Mouse (Mus musculus) lung, postnatal 0 days (tissue): ENCODE data around the gene Trim50. TPM values are rescaled to one million over a fixed set of nuclear protein-coding genes. Genes with fewer than 3 reads are reported as not detected.

Source experiments
- ATAC-seq: fragments of 200-750 bp; cut with Nextera tagmentation; 2 replicates; pipeline ENCODE4 v1.8.0; 2017; ENCODE audit warnings: moderate library complexity
- DNase-seq: peaks from one replicate; pipeline ENCODE4 v3.0.0-alpha.2; 2016; ENCODE audit warnings: low spot score
- H3K27ac ChIP-seq: fragments of 300-500 bp; sonication (generic); 2 replicates; pipeline ENCODE4 v1.5.1; 2014; ENCODE audit warnings: antibody characterized with exemption, mild to moderate bottlenecking, low read length, mixed read lengths
- H3K27me3 ChIP-seq: fragments of 300-500 bp; sonication (generic); replicated peaks from 2 replicates; pipeline ENCODE4 v1.6.1; 2014; ENCODE audit warnings: low read length, mixed read lengths; ENCODE audit not compliant: insufficient read depth
- H3K36me3 ChIP-seq: fragments of 300-500 bp; sonication (generic); 2 replicates; pipeline ENCODE4 v1.6.1; 2014; ENCODE audit warnings: low read length, mixed read lengths; ENCODE audit not compliant: insufficient read depth
- H3K4me1 ChIP-seq: fragments of 300-500 bp; sonication (generic); 2 replicates; pipeline ENCODE4 v1.6.1; 2014; ENCODE audit warnings: antibody characterized with exemption, low read depth, low read length, mixed read lengths; ENCODE audit not compliant: insufficient read depth
- H3K4me2 ChIP-seq: fragments of 300-500 bp; sonication (generic); replicated peaks from 2 replicates; pipeline ENCODE4 v1.6.1; 2014; ENCODE audit warnings: low read depth, mild to moderate bottlenecking, low read length, moderate library complexity, mixed read lengths
- H3K4me3 ChIP-seq: fragments of 300-500 bp; sonication (generic); 2 replicates; pipeline ENCODE4 v1.5.1; 2014; ENCODE audit warnings: low read depth, low read length
- H3K9ac ChIP-seq: fragments of 300-500 bp; sonication (generic); replicated peaks from 2 replicates; pipeline ENCODE4 v1.6.1; 2014; ENCODE audit warnings: low read depth, mild to moderate bottlenecking
- H3K9me3 ChIP-seq: fragments of 300-500 bp; sonication (generic); 2 replicates; pipeline ENCODE4 v1.6.1; 2016; ENCODE audit warnings: low read length, mixed read lengths
- CTCF ChIP-seq: IDR thresholded peaks from 2 replicates; pipeline ENCODE4 v1.5.1; 2016; ENCODE audit warnings: antibody characterized with exemption, mild to moderate bottlenecking
- EP300 ChIP-seq: IDR thresholded peaks from 2 replicates; pipeline ENCODE4 v1.6.1; 2016; ENCODE audit warnings: antibody characterized with exemption, mild to moderate bottlenecking, control low read depth
- WGBS: fragments of 180-500 bp; shearing (Covaris S2); extraction: QIAGEN DNeasy Blood & Tissue Kit; methylation state at CpG from one replicate; pipeline ENCODE4 v1.1.7; 2014; 5-methylcytosine and 5-hydroxymethylcytosine counted together
- polyA plus RNA-seq: library from polyadenylated mRNA; unstranded; fragments of >200 nt; fragmentation: Nextera tagmentation; extraction: Ambion mirVana; gene quantifications from 2 replicates; pipeline ENCODE4 v1.2.1, GENCODE M21; 2015

The Trim50 gene
- not detected in 2 replicates for polyA plus RNA-seq

- H3K4me1 ChIP-seq, result no peaks in the 10 kb centered on the region
- H3K9ac ChIP-seq, result no peak within 1 kb of the TSS
- TF ChIP-seq EP300 (no peak), CTCF (no peak)
- H3K27me3 ChIP-seq, result no peaks in the 10 kb centered on the region
- ATAC-seq, result no peak
- no peak for DNase-seq
- no peak within 1 kb of the TSS for H3K4me3 ChIP-seq
- no peak within 1 kb of the TSS for H3K4me2 ChIP-seq
- H3K9me3 ChIP-seq, result no peaks in the 10 kb centered on the region
- H3K36me3 ChIP-seq, result no peaks in the 10 kb centered on the region
- H3K27ac ChIP-seq, result no peak within 1 kb of the TSS
- 41% methylated on average over 9 of the region's 9 CpGs for WGBS
Measured at GRCm38 (mm10) chr5:135352995-135353394, at the start of gene Trim50. Gene Trim50 (plus strand): TSS chr5:135353295.

GRCm38 (mm10) chr5:135306321-135306965 is 46.7 kb upstream of the Trim50 start:
- WGBS, result 24% methylated on average over 10 of the region's 10 CpGs
- no peak for DNase-seq

GRCm38 (mm10) chr5:135316177-135316576 is 36.9 kb upstream of the Trim50 start:
- ATAC-seq, result no peak
- H3K27me3 ChIP-seq, result no peaks in the 10 kb centered on the region
- H3K9me3 ChIP-seq, result no peaks in the 10 kb centered on the region
- no peak for DNase-seq
- 68% methylated on average over 3 of the region's 3 CpGs for WGBS
- H3K9ac ChIP-seq, result no peak overlapping the region
- TF ChIP-seq CTCF (no peak), EP300 (no peak)
- H3K4me2 ChIP-seq, result no peak overlapping the region
- H3K4me3 ChIP-seq, result no peak overlapping the region
- H3K4me1 ChIP-seq, result no peaks in the 10 kb centered on the region
- no peaks in the 10 kb centered on the region for H3K36me3 ChIP-seq
- H3K27ac ChIP-seq, result no peak overlapping the region

More at GRCm38 (mm10) chr5:135306321-135306965, 46.7 kb upstream of the Trim50 start:
- H3K9me3 ChIP-seq, result no peaks in the 10 kb centered on the region
- H3K27ac ChIP-seq, result no peak overlapping the region
- H3K4me1 ChIP-seq, result no peaks in the 10 kb centered on the region
- TF ChIP-seq EP300 (no peak), CTCF (no peak)
- H3K27me3 ChIP-seq, result no peaks in the 10 kb centered on the region
- H3K4me2 ChIP-seq, result no peak overlapping the region
- no peak overlapping the region for H3K4me3 ChIP-seq
- no peak for ATAC-seq
- no peak overlapping the region for H3K9ac ChIP-seq
- no peaks in the 10 kb centered on the region for H3K36me3 ChIP-seq

DNA sequence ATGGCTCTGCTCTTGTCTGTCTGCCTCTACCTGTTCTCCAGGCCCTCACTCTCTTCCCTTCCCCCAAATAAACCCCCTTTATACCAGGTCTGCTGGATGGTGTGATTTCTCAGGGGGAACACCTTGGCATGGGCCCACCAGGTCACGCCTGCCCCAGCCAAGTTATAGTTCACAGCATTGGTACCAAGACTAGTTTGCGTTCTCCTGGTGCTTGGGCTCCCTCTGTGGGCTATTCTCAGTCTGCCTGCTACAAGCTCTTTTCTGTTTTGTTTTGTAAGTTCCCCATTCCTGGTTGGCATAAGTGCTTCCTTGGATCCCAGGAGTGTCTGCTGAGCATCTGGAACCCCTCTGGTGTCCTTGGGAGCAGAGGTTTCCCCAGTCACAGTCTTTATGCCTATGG is 33.2 kb upstream of the Trim50 start:
- Histone ChIP-seq H3K4me3 (no peak overlapping the region), H3K27me3 (no peaks in the 10 kb centered on the region), H3K9ac (no peak overlapping the region), H3K36me3 (no peaks in the 10 kb centered on the region), H3K4me1 (no peaks in the 10 kb centered on the region), H3K4me2 (no peak overlapping the region), H3K27ac (no peak overlapping the region), H3K9me3 (no peaks in the 10 kb centered on the region)
- TF ChIP-seq EP300, result no peak
- DNase-seq (no peak), ATAC-seq (no peak)
- WGBS, result 55% methylated on average over 2 of the region's 2 CpGs

DNA sequence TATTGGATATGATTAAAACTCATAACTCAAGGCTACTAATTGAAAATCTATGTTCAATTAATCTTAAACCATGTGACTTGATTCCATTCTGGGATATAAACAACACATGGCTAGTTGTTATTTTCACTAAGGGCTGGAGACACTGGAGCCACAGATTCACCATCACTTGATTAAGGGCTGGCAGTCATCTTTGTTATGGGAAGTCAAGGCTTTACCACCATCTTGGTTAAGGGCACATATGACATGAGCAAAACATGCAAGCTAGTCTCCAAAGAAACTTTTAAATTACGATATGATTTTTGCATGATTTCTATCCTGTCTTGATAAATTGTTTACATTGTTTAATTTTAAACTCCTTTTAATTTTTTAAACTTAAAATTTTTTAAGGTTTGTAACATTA is 30.9 kb upstream of the Trim50 start:
- 77% methylated on average over 1 of the region's 1 CpGs for WGBS
- no peaks in the 10 kb centered on the region for H3K9me3 ChIP-seq
- H3K36me3 ChIP-seq, result no peaks in the 10 kb centered on the region
- DNase-seq, result no peak
- H3K4me2 ChIP-seq, result no peak overlapping the region
- H3K27ac ChIP-seq, result no peak overlapping the region
- H3K27me3 ChIP-seq, result no peaks in the 10 kb centered on the region
- no peaks in the 10 kb centered on the region for H3K4me1 ChIP-seq
- no peak overlapping the region for H3K4me3 ChIP-seq
- TF ChIP-seq EP300, result no peak
- TF ChIP-seq CTCF, result no peak
- ATAC-seq, result no peak
- no peak overlapping the region for H3K9ac ChIP-seq

DNA sequence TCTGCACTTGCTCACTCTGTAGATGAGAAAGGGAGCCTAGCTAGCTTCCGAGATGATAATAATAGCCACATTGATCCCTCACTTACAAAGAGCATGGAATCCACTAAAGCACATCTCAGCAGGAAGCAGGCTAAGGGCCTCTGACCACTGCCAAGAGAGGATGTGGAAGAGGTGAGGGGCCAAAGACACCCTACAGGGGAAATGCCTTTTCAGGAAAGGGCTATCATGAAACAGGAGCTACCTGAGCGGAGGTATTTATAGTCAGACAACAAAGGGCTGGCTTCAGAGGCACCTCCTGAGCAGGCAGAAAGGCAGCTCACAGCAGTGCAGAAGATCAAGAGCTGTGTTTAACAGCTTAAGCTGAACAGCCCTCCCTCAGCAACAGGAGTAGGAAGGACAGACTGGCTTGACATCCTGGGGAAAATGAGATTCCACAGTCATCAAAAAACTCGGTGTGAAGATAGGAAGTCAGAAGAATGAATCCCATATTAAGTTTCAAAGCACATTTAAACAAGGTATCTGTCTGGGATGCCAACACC is 26.9 kb upstream of the Trim50 start:
- Histone ChIP-seq H3K4me2 (no peak overlapping the region), H3K4me3 (no peak overlapping the region), H3K36me3 (no peaks in the 10 kb centered on the region), H3K27me3 (no peaks in the 10 kb centered on the region), H3K9me3 (no peaks in the 10 kb centered on the region), H3K27ac (no peak overlapping the region), H3K9ac (no peak overlapping the region), H3K4me1 (no peaks in the 10 kb centered on the region)
- WGBS, result 20% methylated on average over 3 of the region's 3 CpGs
- TF ChIP-seq CTCF, result no peak
- no peak for TF ChIP-seq EP300
- ATAC-seq, result no peak
- DNase-seq, result no peak

GRCm38 (mm10) chr5:135329471-135329870 is 23.6 kb upstream of the Trim50 start:
- Histone ChIP-seq H3K36me3 (no peaks in the 10 kb centered on the region), H3K4me1 (no peaks in the 10 kb centered on the region), H3K27me3 (no peaks in the 10 kb centered on the region), H3K9ac (no peak overlapping the region), H3K27ac (no peak overlapping the region), H3K4me2 (no peak overlapping the region), H3K4me3 (no peak overlapping the region), H3K9me3 (no peaks in the 10 kb centered on the region)
- no peak for TF ChIP-seq CTCF
- TF ChIP-seq EP300, result no peak
- ATAC-seq, result no peak
- WGBS, result 79% methylated on average over 4 of the region's 4 CpGs
- DNase-seq, result no peak
